Mouse (Mus musculus) heart, embryonic 13.5 days (tissue): Measurements from ENCODE around the gene Fbxo9. TPM values are rescaled to one million over a fixed set of nuclear protein-coding genes. Genes with fewer than 3 reads are reported as not detected.

ENCODE experiments used
- ATAC-seq: fragments of 200-750 bp; cut with Nextera tagmentation; 2 replicates; pipeline ENCODE4 v1.8.0; 2017; ENCODE audit warnings: moderate TSS enrichment; ENCODE audit not compliant: insufficient number of reproducible peaks, low FRiP score, low TSS enrichment; ENCODE audit errors: extremely low read depth
- H3K27ac ChIP-seq: fragments of 300-500 bp; sonication (generic); replicated peaks from 2 replicates; pipeline ENCODE4 v1.5.1; 2015; ENCODE audit warnings: moderate library complexity, mild to moderate bottlenecking, inconsistent platforms
- H3K27me3 ChIP-seq: fragments of 300-500 bp; sonication (generic); replicated peaks from 2 replicates; pipeline ENCODE4 v1.6.1; 2015; ENCODE audit warnings: mild to moderate bottlenecking, inconsistent platforms
- H3K36me3 ChIP-seq: fragments of 300-500 bp; sonication (generic); 2 replicates; pipeline ENCODE4 v1.6.1; 2015; ENCODE audit warnings: mild to moderate bottlenecking, inconsistent platforms
- H3K4me1 ChIP-seq: fragments of 300-500 bp; sonication (generic); 2 replicates; pipeline ENCODE4 v1.6.1; 2015; ENCODE audit warnings: inconsistent platforms
- H3K4me2 ChIP-seq: fragments of 300-500 bp; sonication (generic); 2 replicates; pipeline ENCODE4 v1.6.1; 2015; ENCODE audit warnings: inconsistent platforms, mild to moderate bottlenecking, moderate library complexity
- H3K4me3 ChIP-seq: fragments of 300-500 bp; sonication (generic); 2 replicates; pipeline ENCODE4 v1.5.1; 2015; ENCODE audit warnings: moderate library complexity, mild to moderate bottlenecking, inconsistent platforms
- H3K9ac ChIP-seq: fragments of 300-500 bp; sonication (generic); 2 replicates; pipeline ENCODE4 v1.6.1; 2015; ENCODE audit warnings: inconsistent platforms, mild to moderate bottlenecking, moderate library complexity
- H3K9me3 ChIP-seq: fragments of 300-500 bp; sonication (generic); 2 replicates; pipeline ENCODE4 v1.6.1; 2016; ENCODE audit warnings: inconsistent platforms
- WGBS: fragments of 180-500 bp; shearing (Covaris S2); methylation state at CpG from one replicate; pipeline ENCODE4 v1.1.7; 2015; ENCODE audit warnings: mixed read lengths; 5-methylcytosine and 5-hydroxymethylcytosine counted together
- polyA plus RNA-seq: library from polyadenylated mRNA; unstranded; fragments of >200 nt; fragmentation: Nextera tagmentation; extraction: Ambion mirVana; gene quantifications from 2 replicates; pipeline ENCODE4 v1.2.1, GENCODE M21; 2015

The Fbxo9 gene
- polyA plus RNA-seq, 1 experiment from 2014 or later, result 39.7 TPM

- H3K4me3 ChIP-seq, result no peak overlapping the region
- H3K4me2 ChIP-seq, result no peak overlapping the region
- H3K27ac ChIP-seq, result no peak overlapping the region
- WGBS, result 72% methylated on average over 8 of the region's 8 CpGs
- H3K27me3 ChIP-seq, result no peaks in the 10 kb centered on the region
- H3K36me3 ChIP-seq, result no peaks in the 10 kb centered on the region
- no peak for ATAC-seq
- peaks cover 4% of the 10 kb centered on the region; the same call in 1 of the 2 replicates for H3K4me1 ChIP-seq
- H3K9me3 ChIP-seq, result no peaks in the 10 kb centered on the region
- H3K9ac ChIP-seq, result no peak overlapping the region
Observed at GRCm38 (mm10) chr9:78035831-78036230, 73.0 kb downstream of the Fbxo9 start.

DNA sequence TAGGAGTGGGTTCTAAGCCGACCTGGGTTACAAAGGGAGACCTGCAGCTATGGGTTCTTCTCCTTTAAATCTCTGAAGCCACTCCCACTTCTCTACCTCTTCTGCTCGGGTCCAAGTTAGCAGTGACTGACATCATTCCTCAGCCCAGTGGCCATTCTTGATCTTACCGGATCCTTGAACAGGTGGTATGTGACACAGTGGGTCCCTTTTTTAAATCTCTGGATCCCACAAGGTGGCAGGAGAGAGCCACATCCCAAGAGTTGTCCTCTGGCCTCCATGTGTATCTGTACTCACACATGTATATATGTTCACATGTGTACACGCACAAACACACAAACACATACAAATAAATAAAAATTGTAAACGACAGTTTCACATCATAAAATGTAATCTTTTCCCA lies 73.6 kb downstream of the Fbxo9 start:
- H3K9ac ChIP-seq, result no peak overlapping the region
- ATAC-seq, result no peak
- WGBS, result 71% methylated on average over 5 of the region's 5 CpGs

GRCm38 (mm10) chr9:78032930-78033329 lies 75.9 kb downstream of the Fbxo9 start:
- H3K4me3 ChIP-seq, result no peak overlapping the region
- H3K4me1 ChIP-seq, result no peaks in the 10 kb centered on the region
- H3K27me3 ChIP-seq, result no peaks in the 10 kb centered on the region
- H3K9ac ChIP-seq, result no peak overlapping the region
- H3K27ac ChIP-seq, result no peak overlapping the region
- ATAC-seq, result no peak
- H3K4me2 ChIP-seq, result no peak overlapping the region
- H3K9me3 ChIP-seq, result no peaks in the 10 kb centered on the region
- 86% methylated on average over 4 of the region's 4 CpGs for WGBS
- no peaks in the 10 kb centered on the region for H3K36me3 ChIP-seq

More for the DNA sequence above, 73.6 kb downstream of the Fbxo9 start:
- no peak overlapping the region for H3K4me3 ChIP-seq
- H3K9me3 ChIP-seq, result no peaks in the 10 kb centered on the region
- H3K27me3 ChIP-seq, result no peaks in the 10 kb centered on the region
- H3K36me3 ChIP-seq, result no peaks in the 10 kb centered on the region
- no peak overlapping the region for H3K27ac ChIP-seq
- H3K4me2 ChIP-seq, result no peak overlapping the region
- peaks cover 4% of the 10 kb centered on the region; the same call in 1 of the 2 replicates for H3K4me1 ChIP-seq

Other genes starting within 250 kb of the Fbxo9 start
- 65.2 and 69.6 TPM in 2 replicates for gene Elovl5, start 191.7 kb downstream of the Fbxo9 start, polyA plus RNA-seq
- not detected in 2 replicates for gene Gcm1, start 57.1 kb downstream of the Fbxo9 start, polyA plus RNA-seq
- gene Ick, start 127 bp upstream of the Fbxo9 start, polyA plus RNA-seq, result 14.0 and 14.9 TPM in 2 replicates
- gene Gsta4, start 73.7 kb upstream of the Fbxo9 start, polyA plus RNA-seq, result 62.7 and 72.4 TPM in 2 replicates
- gene Gsta1, start 121.6 kb upstream of the Fbxo9 start, polyA plus RNA-seq, result not detected in 2 replicates
- not detected in 2 replicates for gene Gm3776, start 148.1 kb upstream of the Fbxo9 start, polyA plus RNA-seq
- not detected in 2 replicates for gene Gm10639, start 180.9 kb upstream of the Fbxo9 start, polyA plus RNA-seq
- not detected in 2 replicates for gene Omt2a, start 205.7 kb upstream of the Fbxo9 start, polyA plus RNA-seq
- gene Omt2b, start 218.5 kb upstream of the Fbxo9 start, polyA plus RNA-seq, result not detected in 2 replicates
- gene Gsta2, start 246.7 kb upstream of the Fbxo9 start, polyA plus RNA-seq, result not detected in 2 replicates